Mouse (Mus musculus) mesoderm, embryonic 11.5 days (tissue): Measurements from ENCODE around the gene Gm17334.
"Not testable (repeated sequence)": the region's sequence is repeated elsewhere in the genome, so short reads cannot be mapped to it uniquely, and the experiment has no call there.

Experiments
- DNase-seq: peaks from one replicate; pipeline ENCODE4 v3.0.0-alpha.2; 2012; ENCODE audit warnings: low read depth, low spot score

The Gm17334 gene

DNA sequence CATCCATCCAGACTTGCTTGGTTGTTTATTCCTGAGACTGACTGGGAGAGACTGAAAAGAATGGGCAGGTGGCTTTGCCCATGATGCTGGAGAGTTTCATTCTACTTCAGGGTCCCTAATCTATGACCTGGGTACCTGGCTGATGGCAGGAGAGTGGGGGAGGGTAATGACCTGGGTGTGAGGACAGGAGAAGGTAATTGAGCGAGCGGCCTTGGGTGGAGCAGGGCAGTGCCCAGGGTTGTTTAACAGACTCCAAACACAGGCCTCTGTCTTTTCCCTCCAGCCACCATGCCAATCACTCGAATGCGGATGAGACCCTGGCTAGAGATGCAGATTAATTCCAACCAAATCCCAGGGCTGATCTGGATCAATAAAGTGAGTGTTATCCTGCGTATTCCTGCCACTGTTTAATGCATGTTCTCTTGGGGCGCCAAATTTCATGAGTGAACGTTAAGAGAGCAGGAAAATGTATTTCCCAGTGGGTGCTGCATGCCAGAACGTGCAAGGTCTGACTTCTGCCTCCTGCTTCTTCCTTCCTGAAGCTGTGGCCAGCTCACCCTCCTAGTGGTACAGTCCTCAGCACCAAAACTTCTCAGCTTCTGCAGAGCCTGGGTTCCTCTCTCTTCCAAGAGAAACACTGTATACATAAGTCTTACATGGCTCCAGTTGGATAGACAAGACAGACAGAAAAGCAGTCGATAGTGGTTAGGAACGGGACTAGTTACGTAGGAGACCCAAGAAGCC, 1.8 kb downstream of the Gm17334 start:
- DNase-seq = no peak

DNA sequence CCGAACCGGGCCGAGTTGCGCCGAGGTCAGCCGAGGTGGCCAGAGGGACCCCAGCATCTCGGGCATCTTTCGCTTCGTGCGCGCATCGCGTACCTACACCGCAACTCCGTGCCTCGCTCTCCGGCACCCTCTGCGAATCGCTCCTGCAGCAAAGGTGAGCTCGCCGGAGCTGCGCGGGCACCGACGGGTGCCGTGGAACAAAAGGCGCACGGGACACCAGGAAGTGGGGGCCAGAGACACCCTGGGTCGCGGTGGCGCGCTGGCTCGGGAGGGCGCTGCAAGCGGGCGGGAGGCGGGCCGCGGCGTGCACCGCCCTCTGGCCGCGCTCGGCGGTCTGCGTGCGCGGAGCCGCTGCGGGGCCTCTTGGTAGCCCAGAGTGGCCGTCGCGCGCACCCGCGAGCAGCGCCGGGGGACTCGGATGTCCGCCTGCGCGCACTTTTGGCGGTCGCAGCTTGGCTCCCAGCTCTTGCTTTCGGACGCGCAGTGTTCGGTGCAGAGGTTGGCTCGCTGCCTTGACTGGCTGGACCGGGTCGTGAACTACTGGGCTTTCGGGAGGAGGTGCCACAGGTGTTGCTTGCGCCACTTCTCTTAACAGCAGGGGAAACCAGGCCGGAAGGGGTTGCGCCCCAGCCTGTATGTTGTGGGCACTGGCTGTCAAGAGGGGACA, 2.7 kb downstream of the Gm17334 start:
- DNase-seq = peak; percentile 66

DNA sequence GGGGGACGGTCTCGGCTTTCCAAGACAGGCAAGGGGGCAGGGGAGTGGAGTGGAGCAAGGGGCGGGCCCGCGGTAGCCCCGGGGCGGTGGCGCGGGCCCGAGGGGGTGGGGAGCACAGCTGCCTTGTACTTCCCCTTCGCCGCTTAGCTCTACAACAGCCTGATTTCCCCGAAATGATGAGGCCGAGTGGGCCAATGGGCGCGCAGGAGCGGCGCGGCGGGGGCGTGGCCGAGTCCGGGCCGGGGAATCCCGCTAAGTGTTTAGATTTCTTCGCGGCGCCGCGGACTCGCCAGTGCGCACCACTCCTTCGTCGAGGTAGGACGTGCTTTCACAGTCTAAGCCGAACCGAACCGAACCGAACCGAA, 3.2 kb downstream of the Gm17334 start, which contains the start of gene Irf1:
Irf1 (plus strand) TSS at position 255 of the 365 bp plus-strand sequence.
- peak; percentile 89 for DNase-seq

DNA sequence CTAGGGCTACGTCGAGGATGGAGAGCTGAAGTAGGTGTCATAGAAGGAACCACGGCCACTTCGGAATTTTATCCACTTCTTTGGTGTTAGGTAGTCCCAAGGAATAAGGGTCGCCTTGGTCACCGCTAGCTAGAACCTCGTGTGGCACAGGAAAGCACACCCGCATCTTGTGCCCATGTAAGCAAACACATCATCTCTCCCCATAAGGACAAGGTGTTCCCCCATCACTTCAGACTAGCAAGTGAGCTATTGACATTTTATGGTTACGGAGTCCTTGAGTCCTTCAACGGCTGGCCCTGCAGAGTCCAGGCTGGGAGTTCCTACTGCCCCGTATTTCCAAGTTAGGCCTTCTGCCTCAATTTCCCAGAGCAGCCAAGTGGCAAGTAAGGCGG, 3.8 kb downstream of the Gm17334 start:
- DNase-seq = no peak

DNA sequence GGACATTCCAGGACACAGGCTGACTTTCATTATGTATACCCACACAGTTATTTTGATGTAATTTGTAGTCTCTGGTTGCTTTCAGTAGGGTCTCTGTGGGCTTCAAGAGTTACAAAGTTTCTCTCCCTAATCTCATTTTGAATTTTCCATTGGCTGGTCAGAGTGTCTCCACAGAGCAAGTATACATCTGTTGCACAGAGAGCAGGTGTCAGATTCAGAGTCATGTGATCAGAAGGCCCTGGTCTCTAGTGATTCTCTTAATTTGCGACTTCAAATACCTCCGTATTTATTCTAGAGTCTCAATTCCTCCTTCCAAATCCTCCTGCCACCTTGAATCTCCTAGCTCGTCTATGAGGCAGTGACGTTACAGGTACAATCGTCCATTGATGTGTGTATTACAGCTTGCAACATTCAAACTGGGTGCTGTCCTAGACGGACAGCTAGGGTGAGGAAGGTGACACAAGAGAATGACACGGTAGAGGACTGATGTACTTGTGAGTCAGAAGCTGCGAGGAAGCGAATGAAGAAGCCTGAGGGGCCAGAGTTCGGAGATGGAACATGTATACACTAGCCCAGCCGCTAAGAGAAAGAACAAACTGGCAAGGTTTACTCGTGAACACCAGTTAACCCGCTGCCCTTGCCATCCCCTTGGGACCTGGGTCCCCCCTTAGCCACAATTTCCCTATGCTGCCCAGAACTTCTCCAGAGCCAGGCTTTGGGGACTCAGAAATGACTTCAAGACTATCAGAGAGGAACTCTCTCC, 4.4 kb downstream of the Gm17334 start:
- no peak for DNase-seq

DNA sequence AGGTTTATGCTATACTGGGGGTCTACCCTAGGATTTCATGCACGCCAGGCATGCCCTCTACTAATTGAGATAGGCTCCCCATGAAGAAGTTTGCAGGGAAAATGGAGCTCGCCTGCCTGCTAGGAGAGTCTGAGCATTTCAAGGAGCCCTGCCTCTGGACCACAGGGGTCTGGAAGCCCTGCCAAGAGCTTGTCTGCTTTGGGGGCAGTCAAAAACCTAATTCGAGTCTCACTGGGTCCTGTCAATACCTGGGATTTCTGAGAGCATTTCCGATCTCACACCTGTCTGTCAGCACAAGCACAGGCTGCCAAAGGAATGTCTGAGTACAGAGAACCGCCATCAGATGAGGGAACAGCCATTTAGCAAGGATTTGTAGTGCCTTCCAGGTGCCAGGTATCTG, 8.4 kb downstream of the Gm17334 start:
- no peak for DNase-seq

DNA sequence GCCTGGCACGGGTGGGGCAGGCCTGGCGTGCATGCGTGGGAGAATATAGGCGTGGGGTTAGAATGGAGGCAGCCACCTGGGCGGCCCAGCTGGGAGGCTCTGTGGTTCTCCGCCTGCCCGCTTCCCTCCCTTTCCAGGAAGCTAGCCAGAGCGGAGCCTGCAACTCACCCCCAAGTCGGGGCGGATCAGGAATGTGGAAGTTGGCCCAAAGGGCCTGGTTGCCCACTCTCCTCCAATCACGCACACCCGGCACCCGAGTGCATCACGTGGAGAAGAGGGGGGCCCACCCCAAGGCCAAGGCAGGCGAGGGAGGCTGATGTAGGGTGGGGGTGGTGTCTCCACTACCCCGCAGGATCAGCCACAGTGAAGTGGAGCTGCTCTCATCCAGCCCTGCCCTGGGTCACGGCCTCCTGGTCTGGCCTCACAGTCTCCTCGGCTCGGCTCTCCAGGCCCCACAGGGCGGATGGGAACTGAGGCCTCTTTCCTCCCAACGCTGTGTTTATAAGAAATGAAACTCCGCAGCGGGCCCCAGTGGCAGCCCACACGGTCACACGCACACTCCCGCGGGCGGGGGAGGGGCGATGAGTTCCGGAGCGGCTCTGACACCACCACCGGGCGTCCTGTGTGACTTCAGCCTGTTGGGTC, 9.4 kb downstream of the Gm17334 start:
- DNase-seq = peak; percentile 71

DNA sequence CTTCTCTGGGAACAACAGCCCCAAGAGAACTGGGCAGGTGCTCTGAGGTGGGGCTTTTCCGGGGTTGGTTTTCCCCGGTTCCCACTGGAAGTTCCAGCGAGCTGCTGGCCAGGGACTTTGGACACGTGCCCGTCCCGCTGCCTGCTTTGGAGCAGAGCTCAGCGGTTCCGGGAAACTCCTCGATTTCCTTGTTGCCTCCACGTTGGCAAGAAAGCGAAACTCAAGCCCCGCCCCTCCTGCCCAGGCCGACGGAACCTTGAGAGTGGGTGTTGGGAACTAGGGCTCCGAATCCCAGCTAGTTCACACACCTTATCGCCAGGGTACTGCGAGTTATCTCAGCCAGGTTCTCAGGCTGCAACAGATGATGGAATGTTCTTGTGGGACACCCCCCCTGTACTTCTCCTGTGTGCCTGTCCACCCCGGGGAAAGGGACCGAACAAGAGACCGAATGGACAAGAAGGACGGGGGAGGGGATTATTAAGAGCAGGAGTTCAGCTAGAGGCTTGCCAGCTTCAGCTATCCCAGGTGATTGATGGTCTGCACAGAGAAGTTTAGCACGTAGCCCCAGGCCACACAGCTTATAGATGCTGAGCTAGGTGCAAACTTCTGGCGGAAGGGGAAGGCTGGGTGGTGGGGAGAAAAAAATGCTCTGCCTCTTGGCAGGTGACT, 10.0 kb downstream of the Gm17334 start:
- no peak for DNase-seq

DNA sequence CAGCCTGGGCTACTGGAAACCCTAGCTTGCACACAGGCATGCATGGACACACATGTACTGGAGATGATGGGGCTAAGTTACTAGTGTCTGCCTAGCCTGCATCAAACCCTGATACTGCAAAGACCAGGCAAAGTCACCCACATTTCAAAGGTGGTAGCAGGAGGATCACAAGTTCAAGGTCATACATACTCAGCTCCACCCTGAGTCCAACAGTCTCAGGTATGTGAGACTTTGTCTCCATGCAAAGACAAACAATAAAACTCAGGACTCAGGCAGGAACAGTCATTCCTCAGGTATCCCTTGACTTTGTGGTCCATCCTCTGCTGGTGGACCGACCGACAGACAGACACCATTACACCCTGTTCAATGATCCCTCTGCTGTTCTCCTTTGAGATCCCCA, 10.6 kb downstream of the Gm17334 start:
- DNase-seq = no peak

DNA sequence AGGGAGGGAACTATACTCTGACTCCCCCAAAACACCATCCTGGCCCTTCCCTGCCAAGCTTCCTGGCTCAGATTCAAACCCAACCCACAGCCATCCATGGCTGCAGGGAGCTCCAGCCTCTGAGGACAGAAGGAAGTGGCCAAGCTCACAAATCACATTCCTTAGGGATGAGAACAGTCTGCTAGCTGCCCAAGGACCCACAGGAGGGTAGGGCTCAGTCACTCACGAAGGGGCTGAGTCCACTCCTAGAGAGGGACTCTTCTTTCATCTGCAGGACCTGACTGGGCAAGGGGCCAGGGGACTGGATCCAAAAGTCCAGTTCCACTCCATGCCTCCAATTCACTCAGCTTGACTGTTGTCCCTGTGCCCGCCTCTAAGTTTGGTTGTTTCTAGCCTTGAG, 11.2 kb downstream of the Gm17334 start:
- DNase-seq = no peak

DNA sequence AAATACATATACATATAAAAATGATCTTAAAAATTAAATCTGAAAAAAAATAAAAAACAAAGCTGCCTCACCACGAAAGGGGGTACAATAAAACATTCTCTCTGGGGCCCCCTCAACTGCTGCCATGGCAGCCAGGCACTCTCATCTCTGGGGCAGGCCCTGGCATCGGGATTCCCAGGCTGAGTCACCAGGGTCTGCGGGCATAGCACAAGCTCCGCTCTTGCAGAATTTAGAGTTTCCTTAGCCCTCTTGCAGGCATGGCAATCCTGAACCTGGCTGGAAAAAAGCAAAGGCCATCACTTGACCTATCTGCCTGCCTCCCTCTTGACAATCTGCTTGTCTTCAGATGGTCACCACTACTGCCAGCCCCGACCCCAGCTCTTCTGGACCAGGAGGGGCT, 11.7 kb downstream of the Gm17334 start:
- no peak for DNase-seq

DNA sequence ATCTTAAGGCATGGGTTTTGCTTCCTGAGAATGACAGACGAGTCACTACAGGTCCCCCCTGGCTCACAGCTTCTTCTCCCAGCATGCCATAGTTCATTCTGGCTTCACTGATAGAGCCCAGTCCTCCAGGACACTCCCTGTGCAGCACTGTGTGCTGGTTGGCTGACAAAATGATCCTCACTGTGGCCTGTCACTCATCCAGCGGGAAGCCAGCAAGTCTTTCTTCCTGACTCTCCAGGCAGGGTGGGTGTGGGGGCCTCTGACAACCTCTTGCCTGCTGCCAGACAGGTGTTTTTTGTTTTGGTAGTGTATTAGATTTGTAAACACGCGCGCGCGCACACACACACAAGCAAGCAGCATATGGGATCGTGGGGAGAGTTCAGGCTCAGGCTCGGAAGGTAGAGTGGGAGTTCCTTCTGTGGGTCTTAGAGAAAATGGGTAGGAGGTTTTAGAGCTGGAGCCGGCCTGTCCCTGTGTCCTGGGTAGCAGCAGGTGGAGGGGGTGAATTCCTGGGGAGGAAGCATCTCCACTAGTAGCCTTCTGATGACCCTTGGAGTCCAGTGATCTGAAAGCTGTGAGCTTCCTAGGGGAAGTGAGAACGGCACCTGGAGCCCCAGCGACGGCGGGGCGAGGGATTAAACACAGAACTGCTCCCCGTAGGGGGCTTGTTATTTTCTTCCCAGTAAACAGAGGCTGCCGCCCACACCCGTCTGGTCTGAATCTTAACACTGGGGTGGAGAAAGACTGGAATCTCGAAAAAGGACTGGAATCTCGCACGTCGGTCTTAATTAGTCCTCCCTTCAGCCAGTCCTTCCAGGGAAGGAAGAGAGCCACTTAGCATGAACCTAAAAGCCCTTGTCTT, 13.2 kb downstream of the Gm17334 start:
- DNase-seq = no peak

DNA sequence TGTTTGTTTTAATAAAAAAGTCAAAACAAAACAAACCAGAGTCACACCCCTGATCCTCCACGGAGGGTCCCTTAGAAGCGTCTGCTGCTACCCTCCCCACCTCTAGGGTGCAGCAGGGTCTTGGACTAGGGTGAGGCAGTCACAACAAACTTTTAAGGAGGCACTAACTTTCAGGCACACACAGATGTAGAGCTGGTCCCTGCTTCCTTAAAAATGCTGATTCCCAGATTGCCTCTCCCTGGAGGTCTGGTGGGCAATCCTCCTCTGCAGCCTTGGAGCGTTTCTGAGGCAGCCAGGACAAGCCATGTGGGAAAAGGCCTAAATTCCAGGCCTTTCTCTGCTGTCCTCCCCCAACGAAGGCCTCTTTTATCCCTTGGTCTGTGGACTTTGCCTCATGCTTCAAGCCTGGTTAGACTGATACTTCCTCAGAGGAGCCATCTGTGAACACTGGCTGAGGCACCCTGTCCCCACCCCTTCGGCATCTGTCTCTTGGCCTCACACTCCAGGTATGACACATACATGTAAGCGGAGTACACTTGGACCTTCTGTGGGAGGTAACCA, 14.1 kb downstream of the Gm17334 start:
- no peak for DNase-seq

DNA sequence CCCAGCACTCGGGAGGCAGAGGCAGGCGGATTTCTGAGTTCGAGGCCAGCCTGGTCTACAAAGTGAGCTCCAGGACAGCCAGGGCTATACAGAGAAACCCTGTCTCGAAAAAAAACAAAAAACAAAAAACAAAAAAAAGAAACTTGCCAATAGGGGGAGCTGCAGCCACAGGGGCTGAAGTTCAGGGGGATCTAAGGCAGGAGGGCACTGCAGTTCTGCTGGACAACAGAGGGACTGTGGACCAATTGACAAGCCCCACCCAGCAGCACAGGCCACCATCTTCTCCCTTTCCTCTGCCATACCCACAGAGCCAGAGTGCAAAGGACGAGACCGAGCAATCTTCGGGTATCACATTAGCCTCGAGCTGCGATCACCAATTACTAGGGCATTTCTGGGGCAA, 15.0 kb downstream of the Gm17334 start:
- DNase-seq = not testable (repeated sequence)

DNA sequence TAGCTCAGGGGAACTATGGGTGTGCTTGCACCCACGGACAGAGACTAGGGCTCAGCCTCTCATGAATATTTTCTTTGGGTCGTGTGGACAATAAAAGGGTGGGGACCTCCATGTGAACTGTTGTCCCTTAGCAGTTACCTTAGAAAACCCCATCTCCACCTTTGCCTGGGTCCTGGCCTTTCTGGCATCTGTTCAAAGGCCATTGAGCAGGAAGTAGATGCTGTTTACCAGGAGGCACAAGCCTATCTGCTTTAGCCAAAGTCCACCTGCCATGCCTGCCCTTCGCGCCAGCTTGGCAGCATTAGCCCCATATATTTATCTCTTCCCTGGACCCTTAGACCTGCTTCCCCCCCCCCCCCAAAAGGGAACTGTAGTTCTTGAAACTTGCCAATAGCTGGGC, 15.4 kb downstream of the Gm17334 start:
- no peak for DNase-seq

DNA sequence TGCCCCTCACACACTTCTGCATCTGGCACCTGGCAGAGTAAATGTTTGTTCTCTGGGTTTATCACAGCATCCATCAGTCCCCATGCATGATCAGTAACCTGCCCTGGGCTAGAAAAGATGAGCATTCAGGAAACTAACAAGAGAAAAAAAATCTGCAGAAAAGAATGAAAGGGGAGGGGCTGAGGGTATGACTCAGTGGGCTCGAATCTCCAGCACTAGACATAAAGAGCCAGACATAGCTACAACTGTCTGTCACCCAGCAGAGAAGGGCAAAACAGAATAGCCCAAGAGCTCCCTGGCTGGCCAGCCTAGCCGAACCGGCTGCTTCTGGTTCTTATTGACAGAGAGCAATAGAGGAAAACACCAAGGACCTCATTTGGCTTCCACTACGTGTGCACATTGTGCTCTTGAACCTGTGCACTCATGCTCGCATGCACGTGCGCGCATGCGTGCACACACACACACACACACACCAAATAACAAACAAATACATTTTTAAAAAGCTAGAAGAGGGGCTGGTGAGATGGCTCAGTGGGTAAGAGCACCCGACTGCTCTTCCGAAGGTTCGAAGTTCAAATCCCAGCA, 17.9 kb downstream of the Gm17334 start:
- no peak for DNase-seq

DNA sequence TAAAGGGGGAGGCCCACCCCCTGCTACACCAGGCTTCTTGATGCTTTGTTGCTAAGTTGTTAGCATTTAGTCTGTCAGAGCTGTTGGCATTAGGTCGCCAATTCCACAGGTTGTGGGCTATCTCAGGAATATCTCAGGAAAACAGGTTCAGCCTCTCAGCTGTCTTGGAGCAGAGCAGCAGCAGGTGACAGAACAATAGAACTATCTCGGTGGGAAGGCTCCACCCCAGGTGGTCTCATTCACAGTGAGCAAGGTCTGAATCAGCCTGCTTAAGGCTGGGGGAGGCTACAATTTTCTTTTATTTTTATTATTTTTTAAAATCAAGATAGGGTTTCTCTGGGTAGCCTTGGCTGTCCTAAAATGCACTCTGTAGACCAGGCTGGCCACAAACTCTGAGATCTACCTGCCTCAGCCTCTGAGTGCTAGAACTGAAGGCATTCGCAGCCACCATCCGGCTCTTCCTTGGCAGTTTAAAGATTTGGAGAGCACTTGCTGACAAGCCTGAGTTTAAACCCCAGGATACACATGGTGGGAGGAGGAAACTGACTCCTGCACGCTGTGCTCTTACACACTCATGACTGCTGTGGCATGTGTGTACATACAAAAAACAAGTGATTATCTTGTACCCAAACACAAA, 23.2 kb downstream of the Gm17334 start:
- DNase-seq = no peak

DNA sequence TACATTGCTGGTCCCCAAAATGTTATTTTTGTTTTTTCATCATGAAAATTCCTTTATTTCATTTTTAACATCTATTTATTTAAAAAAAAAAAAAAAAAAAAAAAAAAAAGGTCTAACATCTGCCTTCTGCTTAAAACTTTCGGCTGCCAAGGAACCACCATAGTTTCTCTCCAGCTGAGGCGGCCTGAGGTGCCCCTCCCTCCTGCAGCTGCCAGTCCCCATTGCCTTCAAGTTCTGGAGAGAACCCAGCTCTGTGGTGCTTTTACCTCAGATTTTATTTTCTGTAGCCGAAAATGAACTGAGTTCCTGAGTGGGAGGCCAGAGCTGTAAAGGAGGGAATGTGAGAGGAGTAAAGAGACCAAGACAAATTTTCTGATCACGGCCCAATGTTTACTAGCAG, 23.7 kb downstream of the Gm17334 start:
- DNase-seq = no peak

DNA sequence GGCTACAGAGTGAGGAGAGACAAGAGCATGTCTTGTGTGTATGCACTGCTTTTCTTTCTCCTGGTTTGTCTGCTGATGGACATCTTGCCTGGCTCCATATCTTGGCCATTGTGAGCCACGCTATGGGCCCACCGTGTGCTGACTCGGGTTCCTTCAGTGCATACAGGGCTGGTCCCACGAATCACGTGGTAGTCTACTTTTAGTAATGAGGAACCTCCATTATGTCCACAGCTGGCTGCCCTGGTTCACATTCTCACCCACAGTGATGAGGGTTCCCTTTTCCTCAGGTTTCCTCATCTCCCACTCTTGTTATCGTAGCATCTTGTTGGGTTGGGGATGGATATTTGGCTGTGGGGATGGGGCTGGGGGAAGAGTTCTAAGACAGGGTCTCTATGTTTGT, 24.4 kb downstream of the Gm17334 start:
- no peak for DNase-seq

DNA sequence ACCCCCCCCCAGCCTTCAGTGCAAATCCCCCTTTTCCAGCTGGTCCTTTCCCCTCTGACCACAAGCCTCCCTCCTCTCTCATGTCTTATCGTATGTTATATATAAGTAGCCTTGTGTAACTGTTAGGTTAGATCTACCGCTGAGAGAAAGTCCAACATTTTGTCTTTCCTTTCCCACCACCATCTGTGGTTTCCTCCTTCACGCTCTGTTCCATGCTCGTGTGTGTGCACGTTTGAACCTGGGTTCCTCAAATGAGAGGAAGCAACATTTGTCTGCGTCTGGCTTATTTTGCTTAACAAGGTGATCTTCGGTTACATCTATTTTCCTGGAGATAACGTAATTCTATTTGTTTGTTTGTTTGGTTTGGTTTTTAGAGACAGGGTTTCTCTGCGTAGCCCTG, 25.0 kb downstream of the Gm17334 start:
- no peak for DNase-seq
